Mouse (Mus musculus) hindbrain, embryonic 13.5 days (tissue): Measurements from ENCODE around the gene 1110051M20Rik. TPM values are rescaled to one million over a fixed set of nuclear protein-coding genes. Genes with fewer than 3 reads are reported as not detected.
"Not testable (repeated sequence)": the region's sequence is repeated elsewhere in the genome, so short reads cannot be mapped to it uniquely, and the experiment has no call there.

Experiments
- ATAC-seq: fragments of 200-750 bp; cut with Nextera tagmentation; 2 replicates; pipeline ENCODE4 v1.8.0; 2017; ENCODE audit warnings: moderate TSS enrichment; ENCODE audit not compliant: low FRiP score
- H3K27ac ChIP-seq: fragments of 300-500 bp; sonication (generic); 2 replicates; pipeline ENCODE4 v1.5.1; 2015; ENCODE audit warnings: inconsistent platforms, mild to moderate bottlenecking, moderate library complexity
- H3K27me3 ChIP-seq: fragments of 300-500 bp; sonication (generic); 2 replicates; pipeline ENCODE4 v1.6.1; 2015; ENCODE audit warnings: mild to moderate bottlenecking, inconsistent platforms
- H3K36me3 ChIP-seq: fragments of 300-500 bp; sonication (generic); 2 replicates; pipeline ENCODE4 v1.6.1; 2015; ENCODE audit warnings: mild to moderate bottlenecking, inconsistent platforms
- H3K4me1 ChIP-seq: fragments of 300-500 bp; sonication (generic); replicated peaks from 2 replicates; pipeline ENCODE4 v1.6.1; 2015; ENCODE audit warnings: inconsistent platforms
- H3K4me2 ChIP-seq: fragments of 300-500 bp; sonication (generic); 2 replicates; pipeline ENCODE4 v1.6.1; 2015; ENCODE audit warnings: inconsistent platforms, mild to moderate bottlenecking, moderate library complexity
- H3K4me3 ChIP-seq: fragments of 300-500 bp; sonication (generic); 2 replicates; pipeline ENCODE4 v1.5.1; 2015; ENCODE audit warnings: mild to moderate bottlenecking, inconsistent platforms
- H3K9ac ChIP-seq: fragments of 300-500 bp; sonication (generic); 2 replicates; pipeline ENCODE4 v1.6.1; 2015; ENCODE audit warnings: mild to moderate bottlenecking, inconsistent platforms
- H3K9me3 ChIP-seq: fragments of 300-500 bp; sonication (generic); 2 replicates; pipeline ENCODE4 v1.6.1; 2016; ENCODE audit warnings: inconsistent platforms
- WGBS: fragments of 180-500 bp; shearing (Covaris S2); methylation state at CpG from one replicate; pipeline ENCODE4 v1.1.7; 2015; 5-methylcytosine and 5-hydroxymethylcytosine counted together
- polyA plus RNA-seq: library from polyadenylated mRNA; unstranded; fragments of >200 nt; fragmentation: Nextera tagmentation; extraction: Ambion mirVana; gene quantifications from 2 replicates; pipeline ENCODE4 v1.2.1, GENCODE M21; 2015

The 1110051M20Rik gene
- polyA plus RNA-seq: 147 and 155 TPM in 2 replicates

- peak within 1 kb of the TSS; percentile 64 for H3K4me3 ChIP-seq
- peak within 1 kb of the TSS; percentile 79 for H3K9ac ChIP-seq
- peak within 1 kb of the TSS; percentile 84 for H3K27ac ChIP-seq
- ATAC-seq: peak; percentile 94
- WGBS: under 1% methylated on average over 19 of the region's 19 CpGs
- H3K36me3 ChIP-seq: no peaks in the 10 kb centered on the region; the same call in 1 of the 2 replicates
- no peaks in the 10 kb centered on the region for H3K9me3 ChIP-seq
- peak within 1 kb of the TSS; percentile 62 for H3K4me2 ChIP-seq
- H3K4me1 ChIP-seq: peaks cover 10% of the 10 kb centered on the region
- H3K27me3 ChIP-seq: no peaks in the 10 kb centered on the region
Observed at GRCm38 (mm10) chr2:91444286-91444892, at the start of gene 1110051M20Rik. Gene 1110051M20Rik (minus strand): TSS chr2:91444704.

GRCm38 (mm10) chr2:91493981-91494380 lies 49.5 kb upstream of the 1110051M20Rik start:
- WGBS: 99% methylated on average over 9 of the region's 9 CpGs

GRCm38 (mm10) chr2:91492071-91492635 lies 47.6 kb upstream of the 1110051M20Rik start:
- H3K4me3 ChIP-seq: no peak overlapping the region
- H3K9me3 ChIP-seq: no peaks in the 10 kb centered on the region
- no peaks in the 10 kb centered on the region for H3K4me1 ChIP-seq
- H3K27me3 ChIP-seq: no peaks in the 10 kb centered on the region
- no peak overlapping the region for H3K27ac ChIP-seq
- no peak for ATAC-seq
- WGBS: 95% methylated on average over 12 of the region's 12 CpGs
- H3K36me3 ChIP-seq: peaks cover 31% of the 10 kb centered on the region
- H3K4me2 ChIP-seq: no peak overlapping the region
- no peak overlapping the region for H3K9ac ChIP-seq

More at GRCm38 (mm10) chr2:91493981-91494380, 49.5 kb upstream of the 1110051M20Rik start:
- no peak overlapping the region for H3K27ac ChIP-seq
- H3K9ac ChIP-seq: no peak overlapping the region
- no peaks in the 10 kb centered on the region for H3K9me3 ChIP-seq
- H3K27me3 ChIP-seq: no peaks in the 10 kb centered on the region
- H3K4me3 ChIP-seq: no peak overlapping the region
- no peak overlapping the region for H3K4me2 ChIP-seq
- no peak for ATAC-seq
- H3K4me1 ChIP-seq: no peaks in the 10 kb centered on the region
- peaks cover 44% of the 10 kb centered on the region for H3K36me3 ChIP-seq

- H3K9ac ChIP-seq, H3K27me3 ChIP-seq, H3K9me3 ChIP-seq, H3K27ac ChIP-seq, H3K4me2 ChIP-seq, ATAC-seq, H3K4me3 ChIP-seq, H3K4me1 ChIP-seq: not testable (repeated sequence)
- peaks cover 16% of the 10 kb centered on the region for H3K36me3 ChIP-seq
- WGBS: 63% methylated on average over 3 of the region's 3 CpGs
Observed at GRCm38 (mm10) chr2:91487295-91487694, 42.8 kb upstream of the 1110051M20Rik start.

- Histone ChIP-seq H3K9ac (no peak overlapping the region), H3K36me3 (peaks cover 8% of the 10 kb centered on the region), H3K9me3 (no peaks in the 10 kb centered on the region), H3K27me3 (no peaks in the 10 kb centered on the region), H3K4me3 (no peak overlapping the region), H3K27ac (no peak overlapping the region), H3K4me2 (no peak overlapping the region), H3K4me1 (no peaks in the 10 kb centered on the region)
- WGBS: 91% methylated on average over 6 of the region's 6 CpGs
- ATAC-seq: no peak
Observed at GRCm38 (mm10) chr2:91485256-91485655, 40.8 kb upstream of the 1110051M20Rik start.

GRCm38 (mm10) chr2:91484698-91485097 lies 40.2 kb upstream of the 1110051M20Rik start:
- Histone ChIP-seq H3K4me3 (no peak overlapping the region), H3K27me3 (no peaks in the 10 kb centered on the region), H3K9ac (no peak overlapping the region), H3K27ac (no peak overlapping the region), H3K4me2 (no peak overlapping the region), H3K9me3 (no peaks in the 10 kb centered on the region), H3K4me1 (no peaks in the 10 kb centered on the region), H3K36me3 (peaks cover 4% of the 10 kb centered on the region)
- WGBS: 79% methylated on average over 4 of the region's 4 CpGs
- no peak for ATAC-seq

GRCm38 (mm10) chr2:91480805-91481514 lies 36.5 kb upstream of the 1110051M20Rik start:
- peaks cover 4% of the 10 kb centered on the region; the same call in 1 of the 2 replicates for H3K36me3 ChIP-seq
- no peaks in the 10 kb centered on the region for H3K27me3 ChIP-seq
- 66% methylated on average over 6 of the region's 6 CpGs for WGBS
- ATAC-seq: peak; percentile 73; the same call in 1 of the 2 replicates
- no peak overlapping the region for H3K27ac ChIP-seq
- no peaks in the 10 kb centered on the region for H3K9me3 ChIP-seq
- H3K4me1 ChIP-seq: no peaks in the 10 kb centered on the region
- no peak overlapping the region for H3K4me2 ChIP-seq
- H3K4me3 ChIP-seq: no peak overlapping the region
- H3K9ac ChIP-seq: no peak overlapping the region

- H3K36me3 ChIP-seq: no peaks in the 10 kb centered on the region; the same call in 1 of the 2 replicates
- no peak overlapping the region for H3K4me2 ChIP-seq
- H3K27me3 ChIP-seq: no peaks in the 10 kb centered on the region
- no peak overlapping the region for H3K4me3 ChIP-seq
- no peaks in the 10 kb centered on the region for H3K9me3 ChIP-seq
- no peaks in the 10 kb centered on the region for H3K4me1 ChIP-seq
- no peak overlapping the region for H3K9ac ChIP-seq
- no peak overlapping the region for H3K27ac ChIP-seq
- 97% methylated on average over 9 of the region's 9 CpGs for WGBS
- no peak for ATAC-seq
Observed at GRCm38 (mm10) chr2:91480399-91480801, 35.9 kb upstream of the 1110051M20Rik start.

GRCm38 (mm10) chr2:91476841-91477240 lies 32.3 kb upstream of the 1110051M20Rik start:
- no peak for ATAC-seq
- Histone ChIP-seq H3K9ac (no peak overlapping the region), H3K4me1 (peaks cover 6% of the 10 kb centered on the region), H3K27me3 (no peaks in the 10 kb centered on the region), H3K4me3 (no peak overlapping the region), H3K36me3 (peaks cover 5% of the 10 kb centered on the region), H3K27ac (no peak overlapping the region), H3K9me3 (no peaks in the 10 kb centered on the region), H3K4me2 (no peak overlapping the region)
- 87% methylated on average over 7 of the region's 7 CpGs for WGBS

- Histone ChIP-seq H3K4me1 (peaks cover 6% of the 10 kb centered on the region), H3K27me3 (no peaks in the 10 kb centered on the region), H3K4me3 (no peak overlapping the region), H3K36me3 (peaks cover 5% of the 10 kb centered on the region), H3K27ac (no peak overlapping the region; the same call in 1 of the 2 replicates), H3K9me3 (no peaks in the 10 kb centered on the region), H3K4me2 (no peak overlapping the region), H3K9ac (no peak overlapping the region)
- no peak for ATAC-seq
- WGBS: 81% methylated on average over 17 of the region's 17 CpGs
Observed at GRCm38 (mm10) chr2:91476251-91476661, 31.8 kb upstream of the 1110051M20Rik start.

GRCm38 (mm10) chr2:91475791-91476190 lies 31.3 kb upstream of the 1110051M20Rik start:
- WGBS: 89% methylated on average over 7 of the region's 7 CpGs

GRCm38 (mm10) chr2:91474358-91474757 lies 29.9 kb upstream of the 1110051M20Rik start:
- Histone ChIP-seq H3K27me3 (no peaks in the 10 kb centered on the region), H3K9ac (peak overlapping the region; percentile 60; the same call in 1 of the 2 replicates), H3K4me1 (peaks cover 22% of the 10 kb centered on the region), H3K4me2 (no peak overlapping the region), H3K9me3 (no peaks in the 10 kb centered on the region), H3K27ac (no peak overlapping the region), H3K4me3 (no peak overlapping the region), H3K36me3 (peaks cover 5% of the 10 kb centered on the region)
- ATAC-seq: peak; percentile 49
- 63% methylated on average over 12 of the region's 12 CpGs for WGBS

More at GRCm38 (mm10) chr2:91475791-91476190, 31.3 kb upstream of the 1110051M20Rik start:
- H3K9ac ChIP-seq: no peak overlapping the region
- H3K27me3 ChIP-seq: no peaks in the 10 kb centered on the region
- H3K4me2 ChIP-seq: no peak overlapping the region
- H3K4me3 ChIP-seq: no peak overlapping the region
- peaks cover 5% of the 10 kb centered on the region for H3K36me3 ChIP-seq
- no peak for ATAC-seq
- no peak overlapping the region; the same call in 1 of the 2 replicates for H3K27ac ChIP-seq
- peaks cover 8% of the 10 kb centered on the region for H3K4me1 ChIP-seq
- no peaks in the 10 kb centered on the region for H3K9me3 ChIP-seq
